Mouse (Mus musculus) limb, embryonic 15.5 days (tissue): Measurements from ENCODE around the gene Adamts4. TPM values are rescaled to one million over a fixed set of nuclear protein-coding genes. Genes with fewer than 3 reads are reported as not detected.
A peak's percentile ranks its signal among the peaks of the same experiment; 100 is the strongest.

Experiments used
- ATAC-seq: fragments of 200-750 bp; cut with Nextera tagmentation; 2 replicates; pipeline ENCODE4 v1.8.0; 2017; ENCODE audit warnings: low read depth, moderate TSS enrichment; ENCODE audit not compliant: insufficient number of reproducible peaks, low FRiP score, low TSS enrichment
- H3K27ac ChIP-seq: fragments of 300-500 bp; sonication (generic); 2 replicates; pipeline ENCODE4 v1.5.1; 2015; ENCODE audit warnings: moderate library complexity, mild to moderate bottlenecking, inconsistent platforms
- H3K27me3 ChIP-seq: fragments of 300-500 bp; sonication (generic); 2 replicates; pipeline ENCODE4 v1.6.1; 2015; ENCODE audit warnings: inconsistent platforms
- H3K36me3 ChIP-seq: fragments of 300-500 bp; sonication (generic); 2 replicates; pipeline ENCODE4 v1.6.1; 2015; ENCODE audit warnings: inconsistent platforms
- H3K4me1 ChIP-seq: fragments of 300-500 bp; sonication (generic); 2 replicates; pipeline ENCODE4 v1.6.1; 2015; ENCODE audit warnings: inconsistent platforms
- H3K4me2 ChIP-seq: fragments of 300-500 bp; sonication (generic); 2 replicates; pipeline ENCODE4 v1.6.1; 2015; ENCODE audit warnings: mild to moderate bottlenecking, inconsistent platforms
- H3K4me3 ChIP-seq: fragments of 300-500 bp; sonication (generic); 2 replicates; pipeline ENCODE4 v1.5.1; 2015; ENCODE audit warnings: mild to moderate bottlenecking, inconsistent platforms
- H3K9ac ChIP-seq: fragments of 300-500 bp; sonication (generic); 2 replicates; pipeline ENCODE4 v1.6.1; 2015; ENCODE audit warnings: inconsistent platforms
- H3K9me3 ChIP-seq: fragments of 300-500 bp; sonication (generic); 2 replicates; pipeline ENCODE4 v1.6.1; 2016; ENCODE audit warnings: inconsistent platforms
- WGBS: fragments of 180-500 bp; shearing (Covaris S2); methylation state at CpG from one replicate; pipeline ENCODE4 v1.1.7; 2015; 5-methylcytosine and 5-hydroxymethylcytosine counted together
- polyA plus RNA-seq: library from polyadenylated mRNA; unstranded; fragments of >200 nt; fragmentation: Nextera tagmentation; extraction: Ambion mirVana; gene quantifications from 2 replicates; pipeline ENCODE4 v1.2.1, GENCODE M21; 2015

Gene Adamts4
- polyA plus RNA-seq, 1 experiment from 2014 or later, result 17.6 TPM

- peaks cover 51% of the 10 kb centered on the region for H3K36me3 ChIP-seq
- no peak overlapping the region for H3K4me3 ChIP-seq
- 87% methylated on average over 18 of the region's 18 CpGs for WGBS
- no peak for ATAC-seq
- no peak overlapping the region for H3K9ac ChIP-seq
- no peaks in the 10 kb centered on the region for H3K9me3 ChIP-seq
- no peaks in the 10 kb centered on the region for H3K27me3 ChIP-seq
- H3K4me1 ChIP-seq, result peaks cover 52% of the 10 kb centered on the region
- H3K4me2 ChIP-seq, result no peak overlapping the region
- no peak overlapping the region for H3K27ac ChIP-seq
Observed at GRCm38 (mm10) chr1:171283188-171284160, 33.3 kb downstream of the Adamts4 start.

- Histone ChIP-seq H3K36me3 (peaks cover 54% of the 10 kb centered on the region), H3K4me3 (no peak overlapping the region), H3K9me3 (no peaks in the 10 kb centered on the region), H3K4me1 (peaks cover 52% of the 10 kb centered on the region), H3K27me3 (no peaks in the 10 kb centered on the region), H3K27ac (no peak overlapping the region), H3K4me2 (no peak overlapping the region), H3K9ac (no peak overlapping the region)
- 94% methylated on average over 15 of the region's 15 CpGs for WGBS
- ATAC-seq, result no peak
Observed at GRCm38 (mm10) chr1:171284491-171284890, 34.3 kb downstream of the Adamts4 start.

GRCm38 (mm10) chr1:171285096-171285892 is 35.1 kb downstream of the Adamts4 start:
- Histone ChIP-seq H3K9ac (no peak overlapping the region), H3K4me3 (no peak overlapping the region), H3K4me1 (peaks cover 45% of the 10 kb centered on the region), H3K27me3 (no peaks in the 10 kb centered on the region), H3K27ac (no peak overlapping the region), H3K36me3 (peaks cover 60% of the 10 kb centered on the region), H3K9me3 (no peaks in the 10 kb centered on the region), H3K4me2 (no peak overlapping the region)
- WGBS, result 84% methylated on average over 20 of the region's 20 CpGs
- ATAC-seq, result no peak

GRCm38 (mm10) chr1:171286517-171286916 is 36.3 kb downstream of the Adamts4 start:
- H3K9me3 ChIP-seq, result no peaks in the 10 kb centered on the region
- ATAC-seq, result no peak
- H3K4me3 ChIP-seq, result peak overlapping the region; percentile 95
- no peak overlapping the region for H3K9ac ChIP-seq
- WGBS, result 92% methylated on average over 19 of the region's 19 CpGs
- peaks cover 43% of the 10 kb centered on the region for H3K4me1 ChIP-seq
- H3K27me3 ChIP-seq, result no peaks in the 10 kb centered on the region
- peak overlapping the region; percentile 60 for H3K4me2 ChIP-seq
- no peak overlapping the region for H3K27ac ChIP-seq
- peaks cover 60% of the 10 kb centered on the region for H3K36me3 ChIP-seq

- Histone ChIP-seq H3K36me3 (peaks cover 56% of the 10 kb centered on the region), H3K4me3 (peak within 1 kb of the TSS; percentile 95), H3K9me3 (no peaks in the 10 kb centered on the region), H3K4me1 (peaks cover 37% of the 10 kb centered on the region), H3K4me2 (peak within 1 kb of the TSS; percentile 60), H3K27ac (peak within 1 kb of the TSS; percentile 91), H3K9ac (peak within 1 kb of the TSS; percentile 96), H3K27me3 (no peaks in the 10 kb centered on the region)
- under 1% methylated on average over 49 of the region's 49 CpGs for WGBS
- peak; percentile 89 for ATAC-seq
Observed at GRCm38 (mm10) chr1:171287136-171288081, 37.2 kb downstream of the Adamts4 start, which contains the start of gene Usp21. Gene Usp21, minus strand, starts transcription at chr1:171287991.

- Histone ChIP-seq H3K27ac (peak overlapping the region; percentile 54; the same call in 1 of the 2 replicates), H3K4me2 (peak overlapping the region; percentile 60), H3K4me1 (peaks cover 42% of the 10 kb centered on the region), H3K36me3 (peaks cover 48% of the 10 kb centered on the region), H3K9ac (no peak overlapping the region), H3K9me3 (no peaks in the 10 kb centered on the region), H3K27me3 (no peaks in the 10 kb centered on the region), H3K4me3 (peak overlapping the region; percentile 95; the same call in 1 of the 2 replicates)
- ATAC-seq, result no peak
- WGBS, result 55% methylated on average over 4 of the region's 4 CpGs
Observed at GRCm38 (mm10) chr1:171288328-171288727, 38.1 kb downstream of the Adamts4 start.

- Histone ChIP-seq H3K27ac (peak overlapping the region; percentile 98), H3K9ac (no peak overlapping the region), H3K4me1 (peaks cover 12% of the 10 kb centered on the region; the same call in 1 of the 2 replicates), H3K36me3 (peaks cover 15% of the 10 kb centered on the region), H3K4me2 (peak overlapping the region; percentile 63), H3K27me3 (peaks cover 5% of the 10 kb centered on the region), H3K9me3 (no peaks in the 10 kb centered on the region), H3K4me3 (peak overlapping the region; percentile 71)
- ATAC-seq, result no peak
- WGBS, result 66% methylated on average over 3 of the region's 3 CpGs
Observed at GRCm38 (mm10) chr1:171293351-171293750, 43.1 kb downstream of the Adamts4 start.

- H3K9me3 ChIP-seq, result no peaks in the 10 kb centered on the region
- peak overlapping the region; percentile 98 for H3K27ac ChIP-seq
- H3K4me1 ChIP-seq, result peaks cover 10% of the 10 kb centered on the region; the same call in 1 of the 2 replicates
- 26% methylated on average over 5 of the region's 5 CpGs for WGBS
- ATAC-seq, result no peak
- H3K36me3 ChIP-seq, result peaks cover 12% of the 10 kb centered on the region
- peak overlapping the region; percentile 71 for H3K4me3 ChIP-seq
- peak overlapping the region; percentile 63 for H3K4me2 ChIP-seq
- peak overlapping the region; percentile 79 for H3K9ac ChIP-seq
- H3K27me3 ChIP-seq, result peaks cover 9% of the 10 kb centered on the region
Observed at GRCm38 (mm10) chr1:171293906-171294297, 43.7 kb downstream of the Adamts4 start.

GRCm38 (mm10) chr1:171294298-171295062 is 44.3 kb downstream of the Adamts4 start, which contains the start of gene Ufc1:
Gene Ufc1, minus strand, starts transcription at chr1:171295024.
- WGBS, result under 1% methylated on average over 42 of the region's 42 CpGs
- peak within 1 kb of the TSS; percentile 71 for H3K4me3 ChIP-seq
- H3K36me3 ChIP-seq, result peaks cover 6% of the 10 kb centered on the region
- H3K9ac ChIP-seq, result peak within 1 kb of the TSS; percentile 79
- H3K4me1 ChIP-seq, result peaks cover 10% of the 10 kb centered on the region; the same call in 1 of the 2 replicates
- H3K9me3 ChIP-seq, result no peaks in the 10 kb centered on the region
- H3K27ac ChIP-seq, result peak within 1 kb of the TSS; percentile 98
- peak within 1 kb of the TSS; percentile 63 for H3K4me2 ChIP-seq
- peak; percentile 81 for ATAC-seq
- peaks cover 9% of the 10 kb centered on the region for H3K27me3 ChIP-seq

- Histone ChIP-seq H3K4me2 (peak overlapping the region; percentile 63), H3K4me1 (peaks cover 10% of the 10 kb centered on the region; the same call in 1 of the 2 replicates), H3K36me3 (peaks cover under 1% of the 10 kb centered on the region), H3K9me3 (no peaks in the 10 kb centered on the region), H3K4me3 (peak overlapping the region; percentile 71), H3K27ac (peak overlapping the region; percentile 98), H3K27me3 (peaks cover 9% of the 10 kb centered on the region), H3K9ac (no peak overlapping the region)
- 19% methylated on average over 3 of the region's 3 CpGs for WGBS
- ATAC-seq, result no peak
Observed at GRCm38 (mm10) chr1:171295063-171295402, 44.8 kb downstream of the Adamts4 start.
